Mouse (Mus musculus) embryonic facial prominence, embryonic 15.5 days (tissue): Measurements from ENCODE around the gene Spink4. TPM values are rescaled to one million over a fixed set of nuclear protein-coding genes. Genes with fewer than 3 reads are reported as not detected.
A peak's percentile ranks its signal among the peaks of the same experiment; 100 is the strongest.

Experiments
- ATAC-seq: fragments of 200-750 bp; cut with Nextera tagmentation; 2 replicates; pipeline ENCODE4 v1.8.0; 2017; ENCODE audit warnings: low read depth, moderate TSS enrichment; ENCODE audit not compliant: insufficient number of reproducible peaks, low FRiP score, low TSS enrichment
- H3K27ac ChIP-seq: fragments of 300-500 bp; sonication (generic); replicated peaks from 2 replicates; pipeline ENCODE4 v1.5.1; 2015; ENCODE audit warnings: mild to moderate bottlenecking, inconsistent platforms
- H3K27me3 ChIP-seq: fragments of 300-500 bp; sonication (generic); 2 replicates; pipeline ENCODE4 v1.6.1; 2015; ENCODE audit warnings: inconsistent platforms
- H3K36me3 ChIP-seq: fragments of 300-500 bp; sonication (generic); 2 replicates; pipeline ENCODE4 v1.6.1; 2015; ENCODE audit warnings: mild to moderate bottlenecking, inconsistent platforms
- H3K4me1 ChIP-seq: fragments of 300-500 bp; sonication (generic); 2 replicates; pipeline ENCODE4 v1.6.1; 2015; ENCODE audit warnings: inconsistent platforms
- H3K4me2 ChIP-seq: fragments of 300-500 bp; sonication (generic); replicated peaks from 2 replicates; pipeline ENCODE4 v1.6.1; 2015; ENCODE audit warnings: mild to moderate bottlenecking, inconsistent platforms
- H3K4me3 ChIP-seq: fragments of 300-500 bp; sonication (generic); replicated peaks from 2 replicates; pipeline ENCODE4 v1.5.1; 2015; ENCODE audit warnings: mild to moderate bottlenecking, inconsistent platforms
- H3K9ac ChIP-seq: fragments of 300-500 bp; sonication (generic); 2 replicates; pipeline ENCODE4 v1.6.1; 2015; ENCODE audit warnings: inconsistent platforms
- H3K9me3 ChIP-seq: fragments of 300-500 bp; sonication (generic); replicated peaks from 2 replicates; pipeline ENCODE4 v1.6.1; 2016; ENCODE audit warnings: inconsistent platforms
- WGBS: fragments of 180-500 bp; shearing (Covaris S2); methylation state at CpG from one replicate; pipeline ENCODE4 v1.1.7; 2015; 5-methylcytosine and 5-hydroxymethylcytosine counted together
- polyA plus RNA-seq: library from polyadenylated mRNA; unstranded; fragments of >200 nt; fragmentation: Nextera tagmentation; extraction: Ambion mirVana; gene quantifications from 2 replicates; pipeline ENCODE4 v1.2.1, GENCODE M21; 2015

The Spink4 gene
- not detected in 2 replicates for polyA plus RNA-seq

GRCm38 (mm10) chr4:40919785-40920184, at the start of gene Spink4:
Gene Spink4 (plus strand): TSS chr4:40920052.
- H3K36me3 ChIP-seq, result no peaks in the 10 kb centered on the region
- no peaks in the 10 kb centered on the region for H3K9me3 ChIP-seq
- H3K4me1 ChIP-seq, result 0 out of 2 replicates have a peak, but pooled peaks cover 6% of the 10 kb centered on the region
- 48% methylated on average over 3 of the region's 3 CpGs for WGBS
- no peak within 1 kb of the TSS for H3K27ac ChIP-seq
- no peak within 1 kb of the TSS for H3K4me3 ChIP-seq
- H3K9ac ChIP-seq, result no peak within 1 kb of the TSS
- H3K4me2 ChIP-seq, result no peak within 1 kb of the TSS
- no peaks in the 10 kb centered on the region; the same call in 1 of the 2 replicates for H3K27me3 ChIP-seq
- no peak for ATAC-seq

DNA sequence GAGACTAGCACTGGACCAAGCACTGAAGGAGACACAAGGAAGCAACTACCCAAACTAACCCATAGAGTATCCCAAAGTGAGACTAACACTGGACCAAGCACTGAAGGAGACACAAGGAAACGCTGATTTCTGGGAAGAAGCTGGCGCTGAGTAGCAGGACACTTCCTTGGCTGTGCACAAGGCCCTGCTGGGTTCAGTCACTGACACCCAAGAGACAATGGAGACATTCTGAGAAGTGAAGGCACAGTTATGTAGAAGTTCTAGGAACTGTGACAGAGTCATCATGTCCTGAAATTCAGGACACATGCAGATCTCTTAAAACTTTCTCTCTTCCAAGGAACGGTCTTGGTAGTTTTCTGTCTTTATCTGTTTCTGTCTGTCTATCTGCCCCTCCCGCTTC, 49.6 kb upstream of the Spink4 start:
- Histone ChIP-seq H3K4me3 (no peak overlapping the region), H3K27me3 (no peaks in the 10 kb centered on the region), H3K27ac (no peak overlapping the region), H3K4me2 (no peak overlapping the region), H3K9ac (no peak overlapping the region), H3K4me1 (peaks cover 26% of the 10 kb centered on the region), H3K36me3 (no peaks in the 10 kb centered on the region), H3K9me3 (no peaks in the 10 kb centered on the region)
- no peak for ATAC-seq
- 95% methylated on average over 4 of the region's 4 CpGs for WGBS

- H3K36me3 ChIP-seq, result no peaks in the 10 kb centered on the region
- no peak overlapping the region for H3K27ac ChIP-seq
- no peak overlapping the region for H3K4me3 ChIP-seq
- H3K27me3 ChIP-seq, result no peaks in the 10 kb centered on the region
- no peaks in the 10 kb centered on the region for H3K9me3 ChIP-seq
- WGBS, result 82% methylated on average over 3 of the region's 3 CpGs
- H3K4me1 ChIP-seq, result peaks cover 44% of the 10 kb centered on the region
- no peak for ATAC-seq
- H3K9ac ChIP-seq, result no peak overlapping the region
- no peak overlapping the region for H3K4me2 ChIP-seq
Measured at GRCm38 (mm10) chr4:40872129-40872528, 47.7 kb upstream of the Spink4 start.

DNA sequence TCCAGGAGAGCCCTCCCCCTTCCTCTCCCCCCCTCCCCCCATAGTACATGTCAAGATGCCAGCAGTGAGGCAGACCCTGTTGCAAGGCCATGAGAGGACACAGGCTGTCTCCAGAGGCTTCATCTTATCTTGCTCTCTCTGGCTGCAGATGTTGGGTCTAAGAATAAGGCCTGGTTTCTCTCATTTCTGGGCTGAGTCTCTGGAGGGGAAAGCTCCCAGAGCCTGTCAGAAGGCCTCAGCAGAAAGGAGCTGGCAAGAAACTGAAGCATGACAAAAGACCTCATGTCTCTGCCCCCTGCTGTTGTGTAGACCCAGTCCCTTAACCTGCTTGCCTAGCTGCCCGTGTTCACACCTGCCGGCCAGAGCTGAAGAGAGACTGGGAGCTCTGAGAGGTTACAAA, 46.5 kb upstream of the Spink4 start:
- Histone ChIP-seq H3K27me3 (no peaks in the 10 kb centered on the region), H3K27ac (peak overlapping the region; percentile 90), H3K4me2 (no peak overlapping the region), H3K9ac (no peak overlapping the region), H3K4me3 (no peak overlapping the region), H3K4me1 (peaks cover 52% of the 10 kb centered on the region), H3K9me3 (no peaks in the 10 kb centered on the region), H3K36me3 (no peaks in the 10 kb centered on the region)
- no peak for ATAC-seq
- 53% methylated on average over 2 of the region's 2 CpGs for WGBS

GRCm38 (mm10) chr4:40874151-40874600, 45.7 kb upstream of the Spink4 start:
- peak; percentile 44; the same call in 1 of the 2 replicates for ATAC-seq
- WGBS, result 25% methylated on average over 6 of the region's 6 CpGs
- no peak overlapping the region for H3K9ac ChIP-seq

DNA sequence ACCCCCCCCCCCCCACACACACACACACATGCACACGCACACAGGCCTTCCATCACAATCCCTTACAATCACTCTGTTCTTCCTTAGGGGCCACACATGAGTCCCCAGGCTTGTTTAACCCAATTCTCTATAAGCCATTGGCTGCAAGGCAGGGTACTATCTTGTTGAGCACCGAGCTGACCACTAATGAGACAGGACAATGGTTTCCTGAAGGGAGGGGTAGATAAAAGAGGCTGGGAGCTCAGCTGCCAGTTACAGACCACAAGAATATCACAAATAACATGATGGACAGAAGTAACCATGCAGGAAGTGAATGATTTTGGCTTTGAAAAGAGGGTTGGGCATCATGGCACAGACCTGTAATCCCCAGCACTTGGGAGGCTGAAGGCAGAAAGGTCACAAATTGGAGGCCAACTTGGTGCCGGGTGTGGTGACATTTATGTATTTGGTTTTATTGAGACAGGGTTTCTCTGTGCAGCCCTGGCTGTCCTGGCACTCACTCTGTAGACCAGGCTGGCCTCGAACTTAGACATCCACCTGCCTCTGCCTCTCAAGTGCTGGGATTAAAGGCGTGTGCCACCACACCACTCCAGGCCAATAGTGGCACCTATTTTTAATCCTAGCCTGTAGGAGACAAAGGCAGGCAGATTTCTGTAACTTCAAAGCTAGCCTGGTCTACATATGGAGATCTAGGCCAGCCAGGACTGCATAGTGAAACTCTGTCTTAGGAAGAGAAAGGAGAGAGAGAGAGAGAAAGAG, 44.9 kb upstream of the Spink4 start:
- H3K4me3 ChIP-seq, result no peak overlapping the region
- 81% methylated on average over 5 of the region's 5 CpGs for whole genome bisulfite sequencing
- H3K27me3 ChIP-seq, result no peaks in the 10 kb centered on the region
- no peak for ATAC-seq
- H3K36me3 ChIP-seq, result no peaks in the 10 kb centered on the region
- 0 out of 2 replicates have a peak overlapping the region, but pooled peaks have one; percentile 11 for H3K27ac ChIP-seq
- H3K9me3 ChIP-seq, result no peaks in the 10 kb centered on the region
- no peak overlapping the region for H3K9ac ChIP-seq
- H3K4me2 ChIP-seq, result no peak overlapping the region
- H3K4me1 ChIP-seq, result peaks cover 50% of the 10 kb centered on the region

More at GRCm38 (mm10) chr4:40874151-40874600, 45.7 kb upstream of the Spink4 start:
- H3K27me3 ChIP-seq, result no peaks in the 10 kb centered on the region
- peak overlapping the region; percentile 90 for H3K27ac ChIP-seq
- H3K9me3 ChIP-seq, result no peaks in the 10 kb centered on the region
- no peaks in the 10 kb centered on the region for H3K36me3 ChIP-seq
- no peak overlapping the region for H3K4me2 ChIP-seq
- H3K4me1 ChIP-seq, result peaks cover 50% of the 10 kb centered on the region
- H3K4me3 ChIP-seq, result no peak overlapping the region

DNA sequence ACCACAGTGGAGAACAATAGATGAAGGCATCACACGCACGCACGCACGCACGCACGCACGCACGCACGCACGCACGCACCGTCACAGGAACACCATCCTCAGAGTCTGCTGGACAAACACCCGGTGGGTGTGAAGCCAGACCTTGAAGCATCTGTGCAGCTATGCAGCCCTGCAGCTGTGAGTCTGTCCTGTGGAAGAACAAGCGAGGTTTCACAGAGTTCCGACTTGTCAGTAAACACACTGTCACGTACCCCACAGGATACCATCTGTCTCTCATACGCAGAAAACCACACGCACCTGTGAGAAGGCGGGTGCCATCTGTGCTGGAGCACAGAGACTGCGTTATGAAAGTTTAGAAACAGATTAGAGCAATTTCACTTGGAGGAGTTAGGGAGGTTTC, 44.0 kb upstream of the Spink4 start:
- peaks cover 50% of the 10 kb centered on the region for H3K4me1 ChIP-seq
- no peak overlapping the region for H3K4me3 ChIP-seq
- H3K4me2 ChIP-seq, result no peak overlapping the region
- no peaks in the 10 kb centered on the region for H3K27me3 ChIP-seq
- no peak for ATAC-seq
- H3K27ac ChIP-seq, result peak overlapping the region; percentile 88
- WGBS, result 68% methylated on average over 20 of the region's 20 CpGs
- H3K9ac ChIP-seq, result no peak overlapping the region
- no peaks in the 10 kb centered on the region for H3K36me3 ChIP-seq
- no peaks in the 10 kb centered on the region for H3K9me3 ChIP-seq

GRCm38 (mm10) chr4:40876814-40877371, 43.0 kb upstream of the Spink4 start:
- peak overlapping the region; percentile 40 for H3K4me2 ChIP-seq
- WGBS, result 17% methylated on average over 12 of the region's 12 CpGs
- H3K27ac ChIP-seq, result peak overlapping the region; percentile 88
- no peak overlapping the region for H3K9ac ChIP-seq
- no peaks in the 10 kb centered on the region for H3K36me3 ChIP-seq
- peak overlapping the region; percentile 16 for H3K4me3 ChIP-seq
- peak; percentile 81 for ATAC-seq
- H3K4me1 ChIP-seq, result peaks cover 50% of the 10 kb centered on the region
- H3K9me3 ChIP-seq, result no peaks in the 10 kb centered on the region
- H3K27me3 ChIP-seq, result no peaks in the 10 kb centered on the region

- peaks cover 50% of the 10 kb centered on the region for H3K4me1 ChIP-seq
- WGBS, result 66% methylated on average over 5 of the region's 5 CpGs
- H3K4me2 ChIP-seq, result peak overlapping the region; percentile 40
- no peaks in the 10 kb centered on the region for H3K9me3 ChIP-seq
- no peaks in the 10 kb centered on the region for H3K36me3 ChIP-seq
- no peak overlapping the region for H3K4me3 ChIP-seq
- no peak for ATAC-seq
- no peak overlapping the region for H3K9ac ChIP-seq
- H3K27me3 ChIP-seq, result no peaks in the 10 kb centered on the region
- H3K27ac ChIP-seq, result peak overlapping the region; percentile 88
Measured at GRCm38 (mm10) chr4:40877528-40877927, 42.3 kb upstream of the Spink4 start.

DNA sequence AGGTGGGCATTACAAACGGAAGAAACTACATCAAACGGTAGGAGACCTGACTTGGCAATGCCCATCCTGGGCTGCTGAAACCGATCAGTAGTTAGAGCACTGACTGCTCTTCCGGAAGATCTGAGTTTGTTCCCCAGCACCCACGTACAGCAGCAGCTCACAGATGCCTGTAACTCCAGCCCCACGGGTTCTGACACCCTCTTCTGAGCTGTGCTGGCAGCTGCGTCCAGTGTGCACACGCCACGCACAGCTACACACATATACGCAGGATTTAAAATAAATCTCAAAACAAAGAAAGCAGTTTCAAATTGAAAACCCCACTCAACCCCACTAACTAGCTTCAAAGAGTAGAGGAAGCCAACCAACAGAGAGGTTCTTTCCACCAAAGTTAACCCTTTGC, 36.7 kb upstream of the Spink4 start:
- ATAC-seq, result no peak
- Histone ChIP-seq H3K9ac (no peak overlapping the region), H3K36me3 (no peaks in the 10 kb centered on the region), H3K4me2 (no peak overlapping the region), H3K4me3 (no peak overlapping the region), H3K9me3 (no peaks in the 10 kb centered on the region), H3K4me1 (no peaks in the 10 kb centered on the region), H3K27me3 (no peaks in the 10 kb centered on the region), H3K27ac (no peak overlapping the region)
- WGBS, result 80% methylated on average over 10 of the region's 10 CpGs

DNA sequence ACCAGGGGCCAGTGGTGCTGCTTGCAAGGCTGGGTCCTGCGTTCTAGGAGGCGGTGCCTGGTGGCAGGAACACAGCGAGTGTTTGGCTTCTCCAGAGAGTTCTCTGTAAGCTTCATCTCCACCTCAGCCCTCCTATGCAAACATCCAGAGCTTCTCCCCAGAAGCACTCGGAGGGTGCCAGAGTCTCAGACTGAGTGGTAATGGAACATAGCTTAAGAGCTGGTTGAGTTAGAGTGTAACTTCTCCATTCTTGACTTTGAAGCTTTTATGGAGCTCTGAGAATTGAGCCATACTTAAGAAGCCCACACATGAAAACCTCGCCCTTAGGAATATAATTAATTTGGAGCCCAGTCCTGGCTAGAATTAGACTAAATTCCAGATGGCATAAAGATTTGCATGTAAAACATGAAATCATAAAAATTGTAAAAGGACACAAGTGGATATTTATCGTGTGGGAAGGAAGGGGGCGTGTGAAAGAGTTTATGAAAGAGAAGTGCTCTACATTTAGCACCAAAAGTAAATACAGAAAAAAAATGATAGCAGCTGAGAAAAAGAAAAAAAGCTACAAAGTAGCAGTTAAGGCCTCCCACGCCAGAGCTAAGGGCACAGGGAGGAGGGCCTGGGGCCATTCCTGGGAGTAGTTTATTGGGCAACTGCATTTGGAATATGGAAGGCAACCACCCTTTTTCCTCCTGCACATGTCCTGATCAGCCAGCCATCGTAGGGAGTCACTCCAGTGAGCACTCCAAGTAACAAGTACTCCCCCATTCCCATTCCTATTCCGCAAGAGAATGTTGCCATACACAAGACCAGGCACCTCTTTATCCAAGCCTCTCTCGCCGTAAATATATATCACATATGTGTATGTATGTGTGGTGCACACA, 35.3 kb upstream of the Spink4 start:
- 73% methylated on average over 12 of the region's 12 CpGs for WGBS
- Histone ChIP-seq H3K4me1 (no peaks in the 10 kb centered on the region), H3K4me3 (no peak overlapping the region), H3K9ac (no peak overlapping the region), H3K27me3 (no peaks in the 10 kb centered on the region), H3K4me2 (no peak overlapping the region), H3K27ac (0 out of 2 replicates have a peak overlapping the region, but pooled peaks have one; percentile 7), H3K36me3 (no peaks in the 10 kb centered on the region), H3K9me3 (no peaks in the 10 kb centered on the region)
- no peak for ATAC-seq
